Mouse (Mus musculus): ENCODE measurements at regions not wholly inside any gene's neighbourhood (a gene's known extent, or its start where the extent isn't known, plus 50 kb on each side); places are given as distances from the start of the nearest gene placed in this dataset.
"Not testable (repeated sequence)": the region's sequence is repeated elsewhere in the genome, so short reads cannot be mapped to it uniquely, and the experiment has no call there.

DNA sequence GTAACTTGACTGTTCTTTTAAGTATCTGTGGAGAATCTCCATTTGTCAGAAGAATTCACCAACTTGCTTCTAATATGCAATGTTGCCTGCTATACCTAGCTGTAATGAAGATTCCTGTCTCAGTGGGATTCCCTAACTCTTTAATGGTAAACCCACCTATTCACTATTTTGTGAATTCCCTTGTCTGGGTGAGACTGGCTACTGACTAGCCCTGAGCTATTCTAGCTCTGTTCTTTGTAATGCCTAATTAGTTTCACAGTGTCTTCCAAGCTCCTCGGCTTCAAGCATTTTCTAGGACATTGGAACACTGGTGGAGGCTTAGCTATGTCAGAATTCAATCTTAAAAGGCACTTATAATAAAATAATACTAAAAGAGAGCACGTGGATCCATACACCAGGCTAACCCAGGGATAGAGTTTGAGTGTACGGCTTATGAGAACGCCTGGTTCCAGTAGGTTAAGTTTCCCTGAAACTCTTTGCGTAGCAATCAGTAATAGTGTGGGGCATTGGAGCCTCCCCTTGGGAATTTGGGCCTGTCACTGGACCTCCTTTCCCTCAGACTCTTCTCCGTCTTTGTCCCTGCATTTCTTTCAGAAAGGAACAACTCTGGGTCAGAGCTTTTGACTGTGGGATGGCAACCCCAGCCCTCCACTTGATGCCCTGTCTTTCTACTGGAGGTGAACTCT, 123.8 kb upstream of the 2610301B20Rik start:
- DNase-seq (ENCODE audit: low spot score); ATAC-seq (ENCODE audit: insufficient number of reproducible peaks, low FRiP score, low TSS enrichment, low read depth); H3K9ac ChIP-seq (ENCODE audit: low read length); H3K4me3 ChIP-seq (ENCODE audit: low read depth, low read length); H3K9me3 ChIP-seq (ENCODE audit: control insufficient read depth, low read length); H3K36me3 ChIP-seq (ENCODE audit: control insufficient read depth, insufficient read depth, low read length); H3K4me2 ChIP-seq (ENCODE audit: low read depth, severe bottlenecking); H3K27ac ChIP-seq (replicated peaks; ENCODE audit: low read depth, low read length); H3K27me3 ChIP-seq (ENCODE audit: control insufficient read depth, insufficient read depth, low read length); H3K4me1 ChIP-seq (ENCODE audit: control insufficient read depth, insufficient read depth, low read length): not testable (repeated sequence)
- WGBS = 80% methylated on average over 6 of the region's 6 CpGs

DNA sequence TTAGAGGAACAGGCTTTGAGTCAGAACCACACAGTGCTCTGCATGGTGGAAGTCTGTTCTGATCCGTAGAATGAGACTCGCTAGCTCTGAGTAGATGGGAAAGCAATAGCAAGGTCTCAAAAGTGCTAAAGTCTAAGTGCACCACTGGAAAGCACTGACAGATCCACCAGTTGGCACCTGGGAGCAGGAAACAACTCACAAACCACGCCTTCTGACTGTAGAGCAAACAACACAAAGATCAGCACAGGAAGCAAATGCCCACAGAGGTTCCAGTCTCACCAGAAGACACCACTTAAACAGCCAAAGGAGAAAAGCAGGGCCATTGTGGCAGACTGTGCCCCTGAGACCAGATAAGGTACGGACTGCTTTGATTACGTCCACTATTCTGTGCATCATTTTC, 121.1 kb upstream of the 2610301B20Rik start:
- ATAC-seq (ENCODE audit: insufficient number of reproducible peaks, low FRiP score, low TSS enrichment, low read depth) (no peak), DNase-seq (ENCODE audit: low spot score) (no peak)
- Histone ChIP-seq H3K4me3 (ENCODE audit: low read depth, low read length) (no peak overlapping the region), H3K27me3 (ENCODE audit: control insufficient read depth, insufficient read depth, low read length) (no peaks in the 10 kb centered on the region), H3K4me1 (ENCODE audit: control insufficient read depth, insufficient read depth, low read length) (no peaks in the 10 kb centered on the region), H3K27ac (replicated peaks; ENCODE audit: low read depth, low read length) (no peak overlapping the region), H3K9ac (ENCODE audit: low read length) (no peak overlapping the region), H3K36me3 (ENCODE audit: control insufficient read depth, insufficient read depth, low read length) (no peaks in the 10 kb centered on the region), H3K4me2 (ENCODE audit: low read depth, severe bottlenecking) (no peak overlapping the region), H3K9me3 (ENCODE audit: control insufficient read depth, low read length) (no peaks in the 10 kb centered on the region)
- WGBS = 83% methylated on average over 5 of the region's 5 CpGs

DNA sequence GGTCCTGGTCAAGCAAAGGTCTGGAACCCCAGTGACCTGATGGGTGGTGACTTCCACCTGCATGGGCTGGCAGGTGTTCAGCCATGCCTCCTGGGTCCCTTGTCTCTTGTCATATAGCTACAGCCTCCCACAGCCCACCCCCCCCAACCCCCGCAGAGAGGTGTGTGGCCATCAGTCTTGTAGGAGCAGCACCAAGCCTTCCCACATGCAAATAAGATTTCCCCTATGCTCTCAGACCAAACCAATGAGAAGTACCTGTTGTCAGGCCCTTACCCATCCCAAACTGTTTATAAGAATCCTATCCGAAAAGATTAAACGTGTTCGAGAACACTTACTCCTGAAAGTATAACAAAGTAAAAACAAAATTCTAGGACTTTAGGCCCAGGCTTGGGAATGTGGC, 114.8 kb upstream of the 2610301B20Rik start:
- no peak overlapping the region for H3K4me2 ChIP-seq (ENCODE audit: low read depth, severe bottlenecking)
- WGBS = 94% methylated on average over 4 of the region's 4 CpGs
- H3K27me3 ChIP-seq (ENCODE audit: control insufficient read depth, insufficient read depth, low read length) = no peaks in the 10 kb centered on the region
- ATAC-seq (ENCODE audit: insufficient number of reproducible peaks, low FRiP score, low TSS enrichment, low read depth) (no peak), DNase-seq (ENCODE audit: low spot score) (no peak)
- H3K36me3 ChIP-seq (ENCODE audit: control insufficient read depth, insufficient read depth, low read length) = no peaks in the 10 kb centered on the region
- no peaks in the 10 kb centered on the region for H3K9me3 ChIP-seq (ENCODE audit: control insufficient read depth, low read length)
- H3K4me1 ChIP-seq (ENCODE audit: control insufficient read depth, insufficient read depth, low read length) = no peaks in the 10 kb centered on the region
- H3K9ac ChIP-seq (ENCODE audit: low read length) = no peak overlapping the region
- no peak overlapping the region for H3K27ac ChIP-seq (replicated peaks; ENCODE audit: low read depth, low read length)
- no peak overlapping the region for H3K4me3 ChIP-seq (ENCODE audit: low read depth, low read length)

DNA sequence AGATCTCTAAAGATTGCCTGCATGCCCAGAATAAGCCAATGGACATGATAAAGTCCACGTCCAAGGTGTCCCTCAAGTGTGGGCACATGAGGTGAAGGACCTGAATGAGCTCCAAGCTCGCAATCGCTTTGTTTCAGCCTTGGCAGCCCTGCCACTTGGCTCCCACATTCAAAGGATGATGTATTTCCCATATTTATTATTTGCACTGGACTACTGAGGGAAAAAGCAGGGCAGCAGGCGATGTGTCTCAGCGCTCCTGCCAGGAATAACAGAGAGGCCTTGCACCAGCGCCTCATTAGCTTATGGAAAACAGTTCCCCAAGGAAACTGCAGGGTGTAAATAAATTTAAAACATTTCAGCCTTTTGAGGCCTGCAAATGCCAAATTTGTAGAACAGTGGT, 106.6 kb upstream of the 2610301B20Rik start:
- Histone ChIP-seq H3K4me2 (ENCODE audit: low read depth, severe bottlenecking) (no peak overlapping the region), H3K9me3 (ENCODE audit: control insufficient read depth, low read length) (no peaks in the 10 kb centered on the region), H3K9ac (ENCODE audit: low read length) (no peak overlapping the region), H3K36me3 (ENCODE audit: control insufficient read depth, insufficient read depth, low read length) (no peaks in the 10 kb centered on the region), H3K27me3 (ENCODE audit: control insufficient read depth, insufficient read depth, low read length) (no peaks in the 10 kb centered on the region), H3K4me3 (ENCODE audit: low read depth, low read length) (no peak overlapping the region), H3K27ac (replicated peaks; ENCODE audit: low read depth, low read length) (no peak overlapping the region), H3K4me1 (ENCODE audit: control insufficient read depth, insufficient read depth, low read length) (no peaks in the 10 kb centered on the region)
- ATAC-seq (ENCODE audit: insufficient number of reproducible peaks, low FRiP score, low TSS enrichment, low read depth) (no peak), DNase-seq (ENCODE audit: low spot score) (no peak)
- WGBS = 82% methylated on average over 6 of the region's 6 CpGs

DNA sequence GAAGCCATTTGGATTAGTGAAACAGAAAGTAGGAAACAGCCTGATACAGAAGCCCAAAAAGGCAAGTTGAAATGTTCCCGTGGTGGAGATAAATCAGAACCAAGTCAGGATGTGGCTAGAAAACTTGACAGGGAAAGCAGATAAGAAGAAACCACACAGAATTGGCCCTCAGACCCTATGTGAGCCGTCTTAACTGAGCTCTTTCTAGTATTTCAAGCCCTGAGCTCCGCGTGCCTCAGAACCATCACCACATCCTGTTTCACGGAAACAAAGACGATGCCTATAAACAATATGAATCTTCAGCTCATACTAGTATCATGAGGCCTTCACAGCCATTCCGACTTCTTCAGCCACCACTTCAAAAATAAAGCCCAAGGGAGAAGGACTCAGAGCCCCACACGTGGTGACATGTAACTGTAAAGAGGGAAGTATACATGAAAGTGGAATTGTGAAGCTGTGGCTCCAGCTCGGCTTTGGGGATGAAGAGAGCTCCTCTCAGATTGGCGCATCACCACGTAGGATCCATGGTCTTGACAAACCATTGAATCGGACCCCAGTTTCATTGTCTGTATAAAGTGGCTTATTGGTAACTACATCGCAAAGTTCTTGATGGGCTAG, 104.2 kb upstream of the 2610301B20Rik start:
- WGBS = 92% methylated on average over 13 of the region's 13 CpGs
- Histone ChIP-seq H3K36me3 (ENCODE audit: control insufficient read depth, insufficient read depth, low read length) (no peaks in the 10 kb centered on the region), H3K27me3 (ENCODE audit: control insufficient read depth, insufficient read depth, low read length) (no peaks in the 10 kb centered on the region), H3K4me3 (ENCODE audit: low read depth, low read length) (no peak overlapping the region), H3K4me1 (ENCODE audit: control insufficient read depth, insufficient read depth, low read length) (no peaks in the 10 kb centered on the region), H3K27ac (replicated peaks; ENCODE audit: low read depth, low read length) (no peak overlapping the region), H3K9ac (ENCODE audit: low read length) (no peak overlapping the region), H3K4me2 (ENCODE audit: low read depth, severe bottlenecking) (no peak overlapping the region), H3K9me3 (ENCODE audit: control insufficient read depth, low read length) (no peaks in the 10 kb centered on the region)
- no peak for ATAC-seq (ENCODE audit: insufficient number of reproducible peaks, low FRiP score, low TSS enrichment, low read depth)
- no peak for DNase-seq (ENCODE audit: low spot score)

DNA sequence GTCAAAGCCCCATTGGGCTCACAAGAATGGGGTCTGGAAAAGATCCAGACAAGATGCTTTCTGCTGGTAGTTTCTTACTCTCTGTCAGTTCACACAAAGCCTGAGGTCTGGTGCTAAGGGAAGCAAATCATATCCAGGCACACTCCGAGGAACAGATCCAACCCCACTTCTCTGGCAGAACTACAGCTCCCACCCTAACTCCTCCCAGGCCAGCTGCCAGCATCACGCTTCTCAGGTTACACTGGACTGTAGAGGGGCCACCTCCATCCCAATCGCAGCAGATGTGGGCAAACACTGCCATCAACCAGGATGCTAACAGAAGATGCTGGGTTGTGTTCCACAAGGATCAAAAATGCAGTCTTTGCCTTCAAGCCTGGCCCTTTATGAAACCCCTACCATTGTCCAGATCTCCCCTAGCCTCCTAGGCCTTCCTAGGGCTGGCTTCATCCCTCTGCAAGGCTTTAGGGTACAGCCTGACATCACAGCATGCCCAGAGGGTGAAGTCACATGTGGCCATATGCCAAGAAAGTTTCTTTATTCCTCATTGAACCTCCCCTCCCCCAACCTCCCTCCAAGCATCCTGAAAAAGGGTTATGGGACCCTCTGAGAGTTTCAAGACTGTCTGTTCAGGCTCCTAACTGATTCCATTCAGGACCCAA, 99.6 kb upstream of the 2610301B20Rik start:
- H3K9ac ChIP-seq (ENCODE audit: low read length) = no peak overlapping the region
- H3K9me3 ChIP-seq (ENCODE audit: control insufficient read depth, low read length) = no peaks in the 10 kb centered on the region
- no peaks in the 10 kb centered on the region for H3K36me3 ChIP-seq (ENCODE audit: control insufficient read depth, insufficient read depth, low read length)
- H3K4me3 ChIP-seq (ENCODE audit: low read depth, low read length) = no peak overlapping the region
- WGBS = 4% methylated on average over 3 of the region's 3 CpGs
- H3K27ac ChIP-seq (replicated peaks; ENCODE audit: low read depth, low read length) = peak overlapping the region; percentile 63; the same call in 1 of the 2 replicates
- H3K4me1 ChIP-seq (ENCODE audit: control insufficient read depth, insufficient read depth, low read length) = peaks cover 2% of the 10 kb centered on the region; the same call in 1 of the 2 replicates
- no peaks in the 10 kb centered on the region for H3K27me3 ChIP-seq (ENCODE audit: control insufficient read depth, insufficient read depth, low read length)
- ATAC-seq (ENCODE audit: insufficient number of reproducible peaks, low FRiP score, low TSS enrichment, low read depth) (peak; percentile 96), DNase-seq (ENCODE audit: low spot score) (peak; percentile 77)
- no peak overlapping the region for H3K4me2 ChIP-seq (ENCODE audit: low read depth, severe bottlenecking)

DNA sequence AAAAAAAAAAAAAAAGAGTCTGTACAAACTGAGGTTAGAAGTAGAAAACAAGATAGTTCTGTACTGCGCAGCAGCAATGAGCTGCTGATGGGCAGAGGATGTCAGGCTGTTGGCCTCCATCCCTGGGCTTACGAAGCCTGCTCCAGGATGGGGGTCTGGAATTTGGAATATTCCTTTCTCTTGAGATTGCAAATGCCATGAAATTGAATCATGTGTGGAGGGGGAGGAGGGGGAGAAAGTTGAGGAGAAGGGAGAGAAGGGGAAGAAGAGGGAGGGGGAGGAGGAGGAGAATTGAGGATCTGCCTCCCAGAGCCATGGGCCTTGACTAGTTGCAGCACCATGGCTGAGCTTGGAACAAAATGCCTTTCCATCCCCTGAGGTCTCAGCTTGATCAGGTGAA, 87.6 kb upstream of the 2610301B20Rik start:
- Histone ChIP-seq H3K9ac (ENCODE audit: low read length) (no peak overlapping the region), H3K9me3 (ENCODE audit: control insufficient read depth, low read length) (no peaks in the 10 kb centered on the region), H3K36me3 (ENCODE audit: control insufficient read depth, insufficient read depth, low read length) (no peaks in the 10 kb centered on the region), H3K4me3 (ENCODE audit: low read depth, low read length) (no peak overlapping the region), H3K27ac (replicated peaks; ENCODE audit: low read depth, low read length) (no peak overlapping the region), H3K4me1 (ENCODE audit: control insufficient read depth, insufficient read depth, low read length) (no peaks in the 10 kb centered on the region), H3K4me2 (ENCODE audit: low read depth, severe bottlenecking) (no peak overlapping the region), H3K27me3 (ENCODE audit: control insufficient read depth, insufficient read depth, low read length) (no peaks in the 10 kb centered on the region)
- ATAC-seq (ENCODE audit: insufficient number of reproducible peaks, low FRiP score, low TSS enrichment, low read depth) (no peak), DNase-seq (ENCODE audit: low spot score) (no peak)
- 94% methylated on average over 2 of the region's 2 CpGs for WGBS

DNA sequence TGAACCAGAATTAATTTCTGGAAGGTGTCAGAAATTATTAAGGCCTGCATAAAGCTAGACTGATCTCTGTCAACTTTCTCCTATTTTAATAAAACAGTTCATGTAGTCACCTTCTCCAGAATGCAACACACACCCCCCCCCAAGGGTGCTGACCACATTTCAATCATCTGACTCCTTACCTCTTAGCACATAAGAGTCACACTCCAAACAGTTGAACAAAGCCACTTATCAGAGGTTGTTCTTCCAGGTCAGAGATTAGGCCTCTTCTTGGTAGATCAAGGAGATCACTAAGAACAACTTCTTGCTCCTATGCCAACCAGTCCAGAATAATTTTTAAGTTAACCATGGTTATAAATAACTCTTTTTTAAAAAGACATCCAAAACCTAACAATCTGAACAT, 86.0 kb upstream of the 2610301B20Rik start:
- no peaks in the 10 kb centered on the region for H3K9me3 ChIP-seq (ENCODE audit: control insufficient read depth, low read length)
- H3K9ac ChIP-seq (ENCODE audit: low read length) = no peak overlapping the region
- no peak for DNase-seq (ENCODE audit: low spot score)
- H3K4me1 ChIP-seq (ENCODE audit: control insufficient read depth, insufficient read depth, low read length) = no peaks in the 10 kb centered on the region
- H3K4me3 ChIP-seq (ENCODE audit: low read depth, low read length) = no peak overlapping the region
- no peaks in the 10 kb centered on the region for H3K36me3 ChIP-seq (ENCODE audit: control insufficient read depth, insufficient read depth, low read length)
- no peaks in the 10 kb centered on the region for H3K27me3 ChIP-seq (ENCODE audit: control insufficient read depth, insufficient read depth, low read length)
- no peak for ATAC-seq (ENCODE audit: insufficient number of reproducible peaks, low FRiP score, low TSS enrichment, low read depth)
- no peak overlapping the region for H3K27ac ChIP-seq (replicated peaks; ENCODE audit: low read depth, low read length)
- H3K4me2 ChIP-seq (ENCODE audit: low read depth, severe bottlenecking) = no peak overlapping the region
